Mouse (Mus musculus) testis, postnatal 10 days (tissue): ENCODE data around the gene Lcp1.

Experiments used
- DNase-seq: peaks from one replicate; pipeline ENCODE4 v3.0.0; 2021; ENCODE audit warnings: low spot score

The Lcp1 gene

DNA sequence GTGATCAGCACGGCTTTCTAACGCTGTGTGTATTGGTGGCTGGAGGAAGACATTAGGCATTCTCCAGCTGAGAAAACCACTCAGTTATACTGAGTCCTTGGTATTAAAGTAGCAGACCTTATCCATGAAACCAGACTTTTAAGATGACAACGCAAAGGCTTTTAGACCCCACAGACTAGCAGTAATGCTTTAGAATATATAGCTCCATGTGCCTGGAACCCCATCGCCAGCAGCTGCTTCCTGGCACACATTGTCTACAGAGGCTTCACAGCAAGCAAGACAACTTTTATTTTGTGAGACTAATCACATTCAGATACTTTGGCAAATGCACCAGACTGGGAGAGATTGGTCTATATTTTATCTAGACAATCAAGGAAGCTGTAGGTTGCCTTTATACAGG is 75.4 kb downstream of the Lcp1 start:
- no peak for DNase-seq

DNA sequence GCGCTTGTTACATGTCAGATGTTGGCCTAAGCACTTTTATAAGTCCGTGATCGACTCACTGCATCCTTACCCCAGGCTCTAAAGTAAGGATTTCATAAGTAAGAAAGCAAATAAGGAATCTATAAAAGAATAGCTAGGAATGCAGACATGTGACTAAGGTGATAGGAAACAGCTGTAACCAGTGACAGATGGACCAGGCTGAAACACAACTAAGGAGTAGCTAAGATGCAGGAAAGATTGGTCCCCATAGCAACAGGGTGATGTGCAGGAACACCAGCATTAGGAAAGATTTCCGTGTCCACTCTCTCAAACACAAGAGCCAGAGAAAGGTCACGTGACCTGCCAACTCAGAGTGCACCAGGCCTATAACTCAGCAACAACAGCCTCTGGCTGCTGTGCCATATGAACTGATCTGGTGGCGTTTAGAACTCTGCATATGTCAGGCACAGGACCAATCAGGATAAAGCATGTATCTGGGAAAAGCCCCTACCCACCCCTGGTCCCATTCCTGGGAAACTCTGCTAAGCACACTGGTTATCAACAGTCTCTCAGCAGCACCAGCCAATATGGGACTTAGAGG is 77.8 kb downstream of the Lcp1 start:
- no peak for DNase-seq

DNA sequence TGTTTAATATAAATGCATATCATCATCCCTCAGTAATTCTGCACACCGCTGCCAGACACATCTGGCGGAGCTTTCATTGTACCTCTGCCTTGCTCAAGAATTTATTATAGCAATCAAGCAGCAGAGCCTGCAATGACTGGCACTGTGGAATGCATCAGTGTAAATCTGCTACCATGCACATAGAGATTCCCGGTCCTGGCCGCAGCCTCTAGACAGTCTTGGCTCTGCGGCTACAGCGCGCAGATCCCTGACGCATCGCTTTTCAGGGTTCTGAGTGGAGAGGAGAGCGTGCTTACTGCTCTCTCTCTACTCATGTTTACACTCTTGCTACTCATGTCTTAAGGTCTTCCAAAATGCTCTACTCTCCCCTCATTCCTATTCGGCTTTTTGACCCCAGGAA is 82.9 kb downstream of the Lcp1 start:
- DNase-seq: no peak

DNA sequence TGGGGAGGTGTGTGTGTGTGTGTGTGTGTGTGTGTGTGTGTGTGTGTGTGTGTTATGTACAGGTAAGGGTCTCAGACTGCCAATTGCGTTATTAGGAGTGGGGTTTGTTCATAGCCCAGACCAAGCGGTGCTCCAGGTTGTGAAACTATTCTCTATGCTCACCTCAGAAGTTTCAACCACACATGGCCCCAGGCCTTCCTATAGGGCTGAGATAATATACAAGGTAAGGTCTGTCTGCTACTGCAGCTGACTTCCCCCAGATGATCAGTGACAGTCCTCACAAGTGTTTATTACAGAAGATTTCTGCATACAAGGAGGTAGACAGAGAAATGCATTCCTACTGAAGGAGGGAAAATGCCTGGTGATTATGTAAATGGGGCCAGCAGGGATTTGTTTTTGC is 87.9 kb downstream of the Lcp1 start:
- no peak for DNase-seq

DNA sequence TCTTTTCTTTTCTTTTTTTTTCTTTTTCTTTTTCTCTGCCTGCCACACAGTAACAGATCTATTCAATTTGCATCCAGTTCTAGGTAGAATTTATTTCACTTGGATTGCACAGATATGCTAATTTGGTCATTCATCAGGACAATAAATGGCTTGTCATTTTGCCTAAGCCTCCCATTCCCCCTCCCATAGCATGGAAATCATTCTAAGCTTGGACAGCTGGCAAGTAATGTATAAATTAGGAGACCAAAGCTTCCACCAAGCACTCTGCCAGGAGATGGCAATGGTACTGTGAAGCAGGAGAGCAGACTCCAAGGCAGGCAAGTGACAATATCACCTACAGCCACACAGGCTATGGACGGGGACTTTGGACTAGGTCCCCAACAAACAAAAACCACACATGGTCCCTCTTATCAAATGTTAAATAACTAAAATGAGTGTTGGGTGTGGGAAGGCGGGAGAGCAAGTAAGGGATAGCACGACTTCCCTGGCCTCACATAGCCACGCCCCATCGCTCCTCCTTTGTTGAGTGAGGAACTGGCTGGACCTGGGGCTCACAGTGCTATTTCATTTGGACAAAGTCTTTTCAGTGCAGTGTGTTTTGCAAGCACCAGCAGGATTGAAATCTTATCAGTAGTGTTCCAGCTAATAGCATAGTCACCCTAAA is 88.5 kb downstream of the Lcp1 start:
- DNase-seq: no peak

DNA sequence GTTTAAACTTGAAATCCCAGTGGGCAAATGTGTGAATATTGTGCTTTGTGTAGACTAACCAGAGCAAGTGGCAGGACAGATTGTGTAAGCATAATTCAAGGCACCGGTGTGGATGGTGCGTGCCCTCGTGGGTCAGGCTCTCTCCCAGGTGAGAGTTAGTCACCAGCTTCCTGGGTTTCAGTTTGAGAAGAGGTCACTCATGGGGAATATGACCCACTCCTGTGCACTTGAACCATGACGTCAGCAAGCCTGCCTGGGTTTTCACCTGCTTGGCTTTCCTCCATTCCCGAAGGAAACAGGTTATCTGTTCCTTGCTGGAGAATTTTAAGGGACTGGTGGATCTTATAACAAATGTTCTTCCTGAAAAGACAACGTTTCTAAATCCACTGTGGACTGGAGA is 91.5 kb downstream of the Lcp1 start:
- DNase-seq: no peak

DNA sequence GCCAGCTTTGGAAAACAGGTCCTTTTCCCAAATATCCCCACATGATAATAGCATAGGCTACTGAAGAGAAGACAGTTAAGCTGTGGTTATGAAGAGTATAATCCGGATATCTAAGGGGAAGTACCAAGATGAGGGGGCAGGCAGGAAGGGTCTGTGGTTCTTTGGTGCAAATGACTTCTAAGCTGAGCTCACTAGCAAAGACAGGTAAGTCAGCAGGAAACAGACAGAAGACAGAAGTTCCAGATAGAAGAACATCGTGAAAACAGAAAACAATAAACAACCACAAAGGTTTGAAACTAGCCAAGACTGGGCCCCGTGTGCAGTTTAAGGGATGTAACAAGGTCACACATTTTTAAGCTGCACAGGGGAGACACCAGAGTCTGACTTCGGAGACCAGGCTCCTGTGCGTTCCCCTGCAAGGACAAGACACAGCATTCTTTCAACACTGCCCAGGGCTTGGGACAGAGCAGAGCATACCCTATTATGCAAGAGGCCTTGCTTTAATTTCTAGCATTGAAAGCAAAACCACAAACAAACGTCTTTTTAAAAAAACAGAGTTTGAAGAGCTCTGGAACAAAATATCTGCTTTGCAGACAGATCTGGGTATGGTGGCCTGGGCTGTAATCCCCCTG is 96.7 kb downstream of the Lcp1 start:
- DNase-seq: no peak

DNA sequence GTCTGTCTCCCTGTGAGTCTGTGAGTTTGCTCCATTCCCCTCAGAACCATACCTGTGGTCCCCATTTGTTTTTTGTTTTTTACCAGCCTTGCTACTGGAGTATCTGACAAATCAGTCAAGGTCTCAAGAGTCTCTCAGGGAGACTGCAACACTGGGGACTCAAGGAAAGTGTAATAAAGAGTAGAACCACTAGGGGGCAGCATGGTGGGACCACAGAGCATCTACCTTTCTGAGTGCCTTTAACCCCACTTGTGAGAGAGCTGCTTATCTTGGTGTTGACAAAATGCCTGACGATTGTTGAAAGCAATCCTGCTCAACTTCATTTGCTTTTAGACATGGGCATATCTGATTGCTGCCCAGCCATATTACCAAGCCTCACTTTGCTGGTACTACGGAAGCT is 98.9 kb downstream of the Lcp1 start:
- DNase-seq: no peak

DNA sequence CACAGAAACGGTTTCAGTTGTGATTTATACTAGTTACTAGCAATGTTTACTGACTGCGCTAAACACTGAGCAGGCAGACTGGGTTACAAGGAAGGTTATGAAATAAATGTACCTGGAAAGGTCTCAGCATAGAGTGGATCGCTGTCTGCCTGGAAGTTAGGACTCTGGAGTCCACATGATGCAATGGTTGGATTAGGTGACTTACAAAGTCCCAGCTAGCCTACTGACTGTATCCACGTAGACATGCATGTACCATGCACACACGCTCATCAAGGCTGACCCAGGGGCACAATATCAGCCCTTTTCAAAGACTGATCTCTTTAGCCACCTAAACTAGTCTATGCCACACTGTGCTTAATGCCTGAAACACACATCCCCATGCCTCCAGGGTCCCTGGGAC is 102.2 kb downstream of the Lcp1 start:
- no peak for DNase-seq

DNA sequence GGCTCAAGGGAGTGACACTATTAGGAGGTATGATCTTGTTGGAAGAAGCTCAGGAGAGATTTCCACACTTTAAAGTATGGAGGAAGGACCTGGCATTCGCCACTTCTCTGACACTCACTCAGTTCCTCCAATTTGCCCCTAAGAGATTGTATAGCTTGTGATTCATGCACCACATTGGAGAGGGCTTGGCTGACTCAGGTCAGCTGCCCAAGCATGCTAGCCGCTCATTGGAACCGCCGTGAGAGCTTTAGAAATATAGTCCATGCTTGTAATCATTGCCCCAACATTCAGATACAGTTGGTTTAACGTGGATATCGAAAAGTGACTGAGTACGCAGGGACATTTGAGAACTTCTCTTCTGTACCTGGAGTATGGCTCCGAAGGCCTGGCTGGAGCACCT is 104.7 kb downstream of the Lcp1 start:
- DNase-seq: no peak

DNA sequence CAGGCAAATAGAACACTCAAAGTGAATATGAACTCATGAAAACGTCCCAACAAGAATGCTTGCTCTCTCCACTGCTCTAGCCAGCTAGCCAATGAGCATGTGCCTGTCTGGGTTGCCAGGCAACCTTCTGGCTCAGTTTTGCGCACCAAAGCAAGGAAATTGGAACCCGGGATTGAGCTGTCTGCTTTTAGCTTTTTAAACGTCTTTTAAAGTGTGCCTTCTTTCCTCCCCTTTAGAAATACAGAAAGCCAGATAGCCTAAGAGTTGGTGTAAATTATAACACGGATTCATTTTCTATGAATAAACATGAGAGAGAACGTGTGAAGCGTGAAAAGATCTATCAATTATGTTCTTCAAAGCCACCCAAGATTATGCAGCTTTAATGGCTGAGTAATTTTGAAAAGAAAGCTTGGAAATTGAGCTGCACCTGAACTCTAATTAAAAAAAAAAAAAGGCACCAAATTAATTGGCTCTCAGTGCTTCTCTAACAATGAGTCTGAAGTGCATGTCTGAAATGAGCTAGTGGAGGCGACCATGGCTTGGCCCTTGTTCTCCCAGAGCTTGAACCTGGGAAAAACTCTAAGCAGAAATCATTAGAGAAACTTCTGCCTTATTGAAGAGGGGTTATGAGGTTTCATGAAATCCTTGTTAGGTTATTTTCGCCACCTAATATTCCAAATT is 105.2 kb downstream of the Lcp1 start:
- DNase-seq: no peak

DNA sequence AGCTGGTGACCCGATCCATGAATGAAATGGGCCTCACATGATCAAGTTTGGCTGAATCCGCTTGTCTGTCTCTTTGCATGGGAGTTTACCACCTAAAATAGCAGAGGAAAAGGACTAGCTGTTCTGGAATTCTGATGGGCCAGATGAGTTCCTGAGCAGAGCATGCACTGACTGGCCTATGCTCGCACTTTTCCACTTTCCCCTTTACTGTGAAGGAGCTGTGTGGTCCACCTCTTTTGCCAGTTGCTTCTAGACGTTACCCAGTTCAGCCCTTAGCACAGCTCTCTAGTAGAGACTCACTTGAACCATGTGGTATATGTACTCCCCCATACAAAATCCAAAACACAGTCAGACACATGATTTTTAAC is 105.7 kb downstream of the Lcp1 start:
- DNase-seq: no peak

DNA sequence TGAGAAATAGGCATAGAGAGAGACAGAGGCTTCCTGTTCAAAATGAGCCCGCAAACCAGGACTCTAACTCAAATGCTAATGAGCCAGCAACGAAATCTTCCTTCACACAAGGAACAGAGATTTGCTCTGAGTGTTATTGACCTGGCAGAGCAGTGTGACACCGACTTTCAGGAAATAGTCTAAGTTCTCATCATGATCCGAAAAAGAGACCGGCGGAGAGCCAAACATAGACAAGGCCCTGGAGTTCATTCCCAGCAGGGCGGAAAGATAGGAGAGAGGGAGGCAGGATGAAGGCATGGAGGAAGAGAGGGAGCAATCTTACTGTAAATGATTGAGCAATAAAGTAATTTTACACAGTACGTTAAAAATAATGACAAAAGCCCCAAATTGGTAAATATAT is 106.2 kb downstream of the Lcp1 start:
- DNase-seq: no peak

DNA sequence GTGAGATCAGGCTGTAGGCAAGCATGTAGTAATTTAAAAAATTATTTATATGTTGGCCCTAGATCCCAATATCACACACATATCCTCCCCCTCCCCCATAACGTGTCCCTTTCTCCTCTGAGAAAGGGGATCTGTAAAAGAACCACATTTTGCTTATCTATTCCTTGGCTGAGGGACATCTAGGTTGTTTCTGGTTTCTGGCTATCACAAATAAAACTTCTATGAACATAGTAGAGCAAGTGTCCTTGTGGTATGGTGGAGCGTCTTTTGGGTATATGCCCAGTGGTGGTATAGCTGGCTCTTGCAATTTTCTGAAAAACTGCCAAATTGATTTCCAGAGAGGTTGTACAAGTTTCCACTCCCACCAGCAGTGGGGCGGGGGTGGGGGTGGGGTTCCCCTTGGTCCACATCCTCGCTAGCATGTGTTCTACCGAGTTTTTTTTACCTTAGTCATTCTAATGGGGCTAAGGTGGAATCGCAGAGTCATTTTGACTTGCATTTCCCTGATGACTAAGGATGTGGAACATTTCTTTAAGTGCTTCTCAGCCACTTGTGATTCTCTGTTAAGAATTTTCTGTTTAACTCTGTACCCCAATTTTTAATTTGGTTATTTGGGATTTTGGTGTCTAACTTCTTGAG is 107.3 kb downstream of the Lcp1 start:
- no peak for DNase-seq

DNA sequence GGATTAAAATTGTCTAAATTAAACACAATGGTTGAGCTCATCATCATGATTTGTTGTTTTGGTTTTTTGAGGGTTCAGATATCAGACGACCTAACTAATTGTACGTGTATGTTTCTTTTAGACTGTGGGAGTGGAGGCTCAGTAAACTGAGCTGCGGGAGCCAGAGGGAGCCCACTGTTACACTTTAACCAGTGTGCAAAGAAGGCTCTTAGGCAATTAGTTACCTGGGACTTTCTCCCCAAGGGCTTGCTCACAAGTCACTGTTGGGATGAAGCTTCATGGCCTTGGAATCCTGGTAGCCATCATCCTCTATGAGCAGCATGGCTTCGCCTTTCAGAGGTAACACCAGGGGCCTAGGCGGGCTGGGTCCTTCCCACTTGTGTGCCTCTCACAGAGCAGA is 111.2 kb downstream of the Lcp1 start, which contains the start of gene Cpb2:
Cpb2 (plus strand) TSS at position 201 of the 400 bp plus-strand sequence.
- DNase-seq: no peak

DNA sequence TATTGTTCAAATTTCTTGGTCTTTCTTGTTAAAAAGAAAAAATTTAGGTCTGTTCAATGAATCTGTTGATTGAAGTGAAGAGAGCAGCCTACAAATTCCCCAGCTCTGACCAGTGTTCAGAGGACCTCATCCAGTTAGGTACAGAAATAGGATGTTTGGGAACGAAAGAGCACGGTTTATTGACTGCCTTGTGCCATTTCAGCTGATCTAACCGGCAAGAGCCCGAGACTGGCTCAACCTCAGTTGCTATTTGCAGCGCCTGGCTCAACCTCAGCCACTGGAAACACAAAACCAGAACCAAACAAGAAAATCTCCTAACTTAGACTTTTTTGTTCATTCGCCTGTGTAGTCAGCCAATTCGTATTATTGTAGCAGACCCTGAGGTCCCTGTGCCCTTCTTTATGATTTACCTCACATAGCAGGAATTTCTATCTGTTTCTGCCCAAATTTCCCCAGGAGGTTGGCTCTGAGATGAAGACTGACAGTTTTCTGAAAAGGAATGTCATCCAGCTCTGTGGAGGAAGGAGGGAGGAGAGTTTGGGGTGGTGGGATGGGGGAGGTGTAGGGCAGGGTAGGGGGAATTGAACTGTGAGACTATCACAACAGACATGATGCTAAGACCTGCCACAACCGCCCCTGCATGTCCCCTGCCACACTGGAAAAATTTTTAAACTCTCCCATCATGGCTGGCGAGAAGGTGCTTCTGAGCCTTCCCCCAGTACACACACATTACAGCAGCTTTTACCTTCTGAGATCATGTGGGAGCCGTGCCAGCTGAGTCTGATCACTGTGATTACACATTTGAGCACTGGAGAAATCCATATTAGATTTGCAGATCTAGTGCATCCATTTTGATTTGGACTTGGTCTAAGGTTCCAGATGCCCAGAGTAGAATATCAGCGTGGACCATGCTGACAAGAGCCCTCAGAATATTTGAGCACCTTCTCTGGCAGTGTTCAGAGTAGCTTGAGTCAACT is 115.4 kb downstream of the Lcp1 start:
- DNase-seq: no peak

DNA sequence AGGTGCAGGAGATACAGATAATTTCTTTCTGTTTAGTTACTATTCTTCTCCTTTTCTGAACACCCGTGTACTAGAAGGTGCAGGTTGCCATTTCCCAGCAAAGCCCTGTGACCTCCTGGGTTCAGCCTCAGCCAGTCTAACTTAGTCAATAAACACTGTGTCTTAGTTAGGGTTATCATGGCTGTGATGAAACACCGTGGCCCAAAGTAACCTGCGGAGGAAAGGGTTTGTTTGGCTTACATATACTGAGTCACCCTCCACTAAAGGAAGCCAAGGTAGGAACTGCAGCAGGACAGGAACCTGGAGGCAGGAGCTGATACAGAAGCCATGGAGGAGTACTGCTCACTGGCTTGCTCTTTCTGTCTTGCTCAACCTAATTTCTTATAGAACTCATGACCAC is 119.5 kb downstream of the Lcp1 start:
- no peak for DNase-seq

DNA sequence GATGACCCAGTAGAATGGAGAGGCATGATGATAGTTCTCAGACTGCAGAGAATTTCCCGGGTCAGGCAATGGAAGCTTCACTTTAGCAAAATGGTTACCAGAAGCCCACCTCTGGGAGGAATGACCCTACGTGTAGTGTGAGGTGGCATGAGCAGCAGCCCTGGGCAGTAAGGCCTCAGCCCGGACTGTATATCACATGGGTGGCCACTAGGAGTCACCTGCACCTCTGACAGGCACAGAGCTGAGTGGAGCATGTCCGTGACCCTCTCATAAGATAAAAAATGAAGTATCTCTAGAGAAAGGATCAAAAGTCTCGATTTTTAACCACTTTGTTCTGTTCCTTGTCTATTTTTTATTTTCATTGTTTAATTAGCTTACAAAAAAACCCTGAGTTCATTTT is 125.6 kb downstream of the Lcp1 start:
- DNase-seq: no peak

DNA sequence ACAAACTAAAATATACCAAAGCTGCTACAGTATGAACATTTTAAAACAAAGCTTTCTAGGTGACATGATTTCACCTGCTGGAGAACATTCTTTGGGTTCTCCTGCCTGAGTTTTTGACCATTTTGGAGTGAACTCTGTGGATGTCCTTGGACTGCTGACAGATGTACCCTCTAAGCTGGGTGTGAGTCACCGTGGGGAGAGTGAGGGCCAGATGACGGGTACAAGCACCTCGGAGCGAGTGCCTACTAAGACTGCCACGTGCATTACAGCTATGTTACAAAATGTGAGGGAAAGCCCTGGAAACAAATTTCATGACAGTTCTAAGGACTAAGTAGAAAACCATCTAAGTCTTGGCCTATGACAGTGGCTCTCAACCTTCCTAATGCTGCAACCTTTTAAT is 138.6 kb downstream of the Lcp1 start:
- no peak for DNase-seq

DNA sequence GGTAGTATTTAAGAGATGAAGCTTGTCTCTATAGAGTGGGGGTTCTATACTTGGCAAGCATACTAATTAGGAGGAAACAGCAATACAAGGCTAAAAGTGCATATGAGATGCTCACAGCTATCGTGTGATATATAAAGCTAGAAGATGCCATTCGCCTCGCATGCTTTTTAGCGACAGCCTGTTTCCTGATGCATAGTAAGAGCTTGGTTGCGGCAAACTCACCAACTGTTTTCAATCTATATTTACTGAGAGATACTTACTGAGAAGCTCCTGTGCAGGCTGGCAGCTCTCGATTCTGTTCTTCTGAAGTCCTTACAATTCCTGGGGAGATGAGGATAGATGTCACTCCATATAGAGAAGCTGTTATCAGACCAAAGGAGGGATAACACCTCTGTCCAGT is 148.8 kb downstream of the Lcp1 start:
- DNase-seq: no peak

DNA sequence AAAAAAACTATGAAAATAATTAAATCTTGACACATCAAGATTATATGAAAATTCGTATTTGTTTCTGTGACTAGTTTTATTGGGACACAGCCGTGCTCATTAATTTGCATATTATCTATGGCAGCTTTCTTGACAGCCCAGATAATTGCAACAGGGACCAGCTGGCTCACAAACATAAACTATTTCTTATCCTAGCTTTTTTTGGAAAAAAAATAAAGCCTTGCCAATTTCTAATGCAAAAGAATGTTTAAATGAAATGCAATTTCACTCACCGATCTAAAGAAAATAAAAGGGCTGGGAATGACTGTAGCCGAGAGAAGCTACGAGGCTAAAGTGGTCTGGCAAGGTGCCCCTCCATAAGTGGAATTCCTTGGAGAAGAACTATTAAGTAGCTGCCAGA is 149.5 kb downstream of the Lcp1 start:
- DNase-seq: no peak
